8 mouse cellular contexts compared by ENCODE assay signal in genomic region chr13:48849155-48849554, GRCm38 (mm10). TPM values are rescaled to one million over a fixed set of nuclear protein-coding genes. Genes with fewer than 3 reads are reported as not detected.
A peak's percentile ranks its signal among the peaks of the same experiment; 100 is the strongest.
DNase-seq lines count a peak whose midpoint lies in the region; ATAC-seq and TF ChIP-seq lines count a peak whose summit lies in the region.

No protein-coding gene starts in this region.

- peak; percentile 69 for DNase-seq in embryonic facial prominence, embryonic 14.5 days (ENCODE audit: low spot score)
- DNase-seq in embryonic facial prominence, embryonic 10.5 days (ENCODE audit: low spot score), result no peak
- DNase-seq in lung, embryonic 14.5 days, result peak; percentile 81
- no peak for DNase-seq in lung, postnatal 25 days (ENCODE audit: low spot score)
- DNase-seq in lung, postnatal 4 days, result peak; percentile 51 to 61
- no peak for DNase-seq in natural killer cell, adult 2 months (ENCODE audit: low spot score in 2 of 2)

- H3K9me3 ChIP-seq in embryonic facial prominence, embryonic 14.5 days (ENCODE audit: control insufficient read depth, low read length), result no peaks in the 10 kb centered on the region
- no peaks in the 10 kb centered on the region for H3K9me3 ChIP-seq in embryonic facial prominence, embryonic 10.5 days
- H3K9me3 ChIP-seq in lung, embryonic 14.5 days (ENCODE audit: low read depth, low read length), result no peaks in the 10 kb centered on the region
- no peaks in the 10 kb centered on the region for H3K9me3 ChIP-seq in heart, embryonic 14.5 days (ENCODE audit: control insufficient read depth, low read length)

- H3K27ac ChIP-seq in embryonic facial prominence, embryonic 14.5 days (replicated peaks; ENCODE audit: low read depth, low read length), result peak overlapping the region; percentile 39; the same call in 1 of the 2 replicates
- no peak overlapping the region for H3K27ac ChIP-seq in embryonic facial prominence, embryonic 10.5 days (replicated peaks)
- H3K27ac ChIP-seq in lung, embryonic 14.5 days (ENCODE audit: low read depth), result peak overlapping the region; percentile 42; the same call in 1 of the 2 replicates
- H3K27ac ChIP-seq in heart, embryonic 14.5 days (replicated peaks in 1 of 2; ENCODE audit: control insufficient read depth in 1 of 2, insufficient read depth in 1 of 2, low read depth in 2 of 2, low read length in 2 of 2), result peak overlapping the region; percentile 21 to 56; a peak in 3 of 4 replicates

- H3K27me3 ChIP-seq in embryonic facial prominence, embryonic 14.5 days (replicated peaks; ENCODE audit: control insufficient read depth, insufficient read depth, low read length), result no peaks in the 10 kb centered on the region
- no peaks in the 10 kb centered on the region for H3K27me3 ChIP-seq in embryonic facial prominence, embryonic 10.5 days (replicated peaks; ENCODE audit: low read depth, poor library complexity, severe bottlenecking)
- H3K27me3 ChIP-seq in lung, embryonic 14.5 days (ENCODE audit: insufficient read depth, low read length), result no peaks in the 10 kb centered on the region
- no peaks in the 10 kb centered on the region for H3K27me3 ChIP-seq in heart, embryonic 14.5 days (ENCODE audit: control insufficient read depth, insufficient read depth, low read length)

- ATAC-seq in embryonic facial prominence, embryonic 14.5 days (ENCODE audit: low read depth), result 0 out of 2 replicates have a peak, but pooled peaks have one; percentile 28
- ATAC-seq in lung, embryonic 14.5 days (ENCODE audit: insufficient read depth), result no peak; the same call in 1 of the 2 replicates
- ATAC-seq in heart, embryonic 14.5 days (ENCODE audit: insufficient number of reproducible peaks, insufficient read depth, low FRiP score, low read depth), result peak; percentile 19; the same call in 1 of the 2 replicates
- no peak for ATAC-seq in inflammation-experienced regulatory T-cells, adult 6 months

- 23% methylated on average over 3 of the region's 3 CpGs for WGBS in embryonic facial prominence, embryonic 14.5 days
- 56% methylated on average over 3 of the region's 3 CpGs for WGBS in embryonic facial prominence, embryonic 10.5 days
- 29% methylated on average over 3 of the region's 3 CpGs for WGBS in lung, embryonic 14.5 days
- 17% methylated on average over 3 of the region's 3 CpGs for WGBS in heart, embryonic 14.5 days

- peak overlapping the region; percentile 25; the same call in 1 of the 2 replicates for H3K9ac ChIP-seq in embryonic facial prominence, embryonic 14.5 days (ENCODE audit: low read depth, low read length)
- H3K9ac ChIP-seq in lung, embryonic 14.5 days, result no peak overlapping the region
- H3K9ac ChIP-seq in heart, embryonic 14.5 days (ENCODE audit: low read length), result peak overlapping the region; percentile 27; the same call in 1 of the 2 replicates

- no peaks in the 10 kb centered on the region for H3K36me3 ChIP-seq in embryonic facial prominence, embryonic 14.5 days (ENCODE audit: control insufficient read depth, insufficient read depth, low read length)
- H3K36me3 ChIP-seq in embryonic facial prominence, embryonic 10.5 days (replicated peaks), result 0 out of 2 replicates have a peak, but pooled peaks cover 9% of the 10 kb centered on the region
- peaks cover 4% of the 10 kb centered on the region; the same call in 1 of the 2 replicates for H3K36me3 ChIP-seq in lung, embryonic 14.5 days (ENCODE audit: insufficient read depth)
- 0 out of 2 replicates have a peak, but pooled peaks cover 3% of the 10 kb centered on the region for H3K36me3 ChIP-seq in heart, embryonic 14.5 days (ENCODE audit: control insufficient read depth, insufficient read depth, low read length)

- peaks cover 18% of the 10 kb centered on the region for H3K4me1 ChIP-seq in embryonic facial prominence, embryonic 14.5 days (ENCODE audit: control insufficient read depth, insufficient read depth, low read length)
- peaks cover 46% of the 10 kb centered on the region for H3K4me1 ChIP-seq in embryonic facial prominence, embryonic 10.5 days
- H3K4me1 ChIP-seq in lung, embryonic 14.5 days (ENCODE audit: insufficient read depth), result peaks cover 3% of the 10 kb centered on the region; the same call in 1 of the 2 replicates
- H3K4me1 ChIP-seq in heart, embryonic 14.5 days (ENCODE audit: control insufficient read depth in 2 of 2, insufficient read depth in 2 of 2, low read length in 2 of 2), result peaks cover 23 to 45% of the 10 kb centered on the region in 2 experiments

- H3K4me3 ChIP-seq in embryonic facial prominence, embryonic 14.5 days (ENCODE audit: low read depth, low read length), result no peak overlapping the region
- no peak overlapping the region for H3K4me3 ChIP-seq in embryonic facial prominence, embryonic 10.5 days
- no peak overlapping the region for H3K4me3 ChIP-seq in lung, embryonic 14.5 days (ENCODE audit: low read depth, low read length)
- H3K4me3 ChIP-seq in heart, embryonic 14.5 days (ENCODE audit: control insufficient read depth in 1 of 2, insufficient read depth in 1 of 2, low read depth in 1 of 2, low read length in 2 of 2), result no peak overlapping the region

- no peak overlapping the region for H3K4me2 ChIP-seq in embryonic facial prominence, embryonic 14.5 days (ENCODE audit: low read depth, low read length)
- H3K4me2 ChIP-seq in lung, embryonic 14.5 days, result no peak overlapping the region
- no peak overlapping the region for H3K4me2 ChIP-seq in heart, embryonic 14.5 days (ENCODE audit: low read length)

- TF ChIP-seq CTCF in lung, embryonic 14.5 days (IDR thresholded peaks at IDR 0.05; ENCODE audit: low read depth), result no peak

RNA-seq across cellular contexts. Expression of gene Phf2, which starts 21.8 kb away (rescaled TPM):
- 11.6 and 11.7 TPM in 2 replicates for polyA plus RNA-seq in embryonic facial prominence, embryonic 14.5 days (2014; fragmentation: Nextera tagmentation; extraction: Ambion mirVana)
- polyA plus RNA-seq in embryonic facial prominence, embryonic 10.5 days (2016; fragmentation: Nextera tagmentation; extraction: Ambion mirVana), result 7.5 and 8.1 TPM in 2 replicates
- polyA plus RNA-seq in lung, embryonic 14.5 days (2014; fragmentation: Nextera tagmentation; extraction: Ambion mirVana), result 11.1 and 12.2 TPM in 2 replicates
- 5.1 and 5.9 TPM in 2 replicates for polyA plus RNA-seq in heart, embryonic 14.5 days (2014; fragmentation: Nextera tagmentation; extraction: Ambion mirVana)
- 1 to 10 TPM; 2.4 to 3.7 (median 3.0) TPM for polyA plus RNA-seq in inflammation-experienced regulatory T-cells, adult 6 months (2017; shearing (Covaris generic))

Comparison
In these comparisons a context has a peak if more than half of its experiments do, and no peak if none do; other contexts are left out.
1. DNase-seq: peak in embryonic facial prominence, embryonic 14.5 days (single experiment), lung, embryonic 14.5 days (single experiment) and lung, postnatal 4 days (2 of 2); none in embryonic facial prominence, embryonic 10.5 days (single experiment), lung, postnatal 25 days (single experiment) and natural killer cell, adult 2 months (0 of 2).
2. ATAC-seq: peak in embryonic facial prominence, embryonic 14.5 days (single experiment) and heart, embryonic 14.5 days (single experiment); none in lung, embryonic 14.5 days (single experiment) and inflammation-experienced regulatory T-cells, adult 6 months (single experiment).